Mouse (Mus musculus) layer of hippocampus, postnatal 36 days (tissue): Measurements from ENCODE around the gene Ufc1. TPM values are rescaled to one million over a fixed set of nuclear protein-coding genes. Genes with fewer than 3 reads are reported as not detected.
A peak's percentile ranks its signal among the peaks of the same experiment; 100 is the strongest.

Source experiments
- DNase-seq, 2 experiments: peaks; one replicate each; pipeline ENCODE4 v3.0.0; 2022
- total RNA-seq, 2 experiments: library from RNA; stranded (reverse); gene quantifications; 2 replicates each; pipeline ENCODE4 v1.2.3; 2021

Gene Ufc1
- total RNA-seq, 2 experiments from 2014 or later = 101 to 112 TPM

DNA sequence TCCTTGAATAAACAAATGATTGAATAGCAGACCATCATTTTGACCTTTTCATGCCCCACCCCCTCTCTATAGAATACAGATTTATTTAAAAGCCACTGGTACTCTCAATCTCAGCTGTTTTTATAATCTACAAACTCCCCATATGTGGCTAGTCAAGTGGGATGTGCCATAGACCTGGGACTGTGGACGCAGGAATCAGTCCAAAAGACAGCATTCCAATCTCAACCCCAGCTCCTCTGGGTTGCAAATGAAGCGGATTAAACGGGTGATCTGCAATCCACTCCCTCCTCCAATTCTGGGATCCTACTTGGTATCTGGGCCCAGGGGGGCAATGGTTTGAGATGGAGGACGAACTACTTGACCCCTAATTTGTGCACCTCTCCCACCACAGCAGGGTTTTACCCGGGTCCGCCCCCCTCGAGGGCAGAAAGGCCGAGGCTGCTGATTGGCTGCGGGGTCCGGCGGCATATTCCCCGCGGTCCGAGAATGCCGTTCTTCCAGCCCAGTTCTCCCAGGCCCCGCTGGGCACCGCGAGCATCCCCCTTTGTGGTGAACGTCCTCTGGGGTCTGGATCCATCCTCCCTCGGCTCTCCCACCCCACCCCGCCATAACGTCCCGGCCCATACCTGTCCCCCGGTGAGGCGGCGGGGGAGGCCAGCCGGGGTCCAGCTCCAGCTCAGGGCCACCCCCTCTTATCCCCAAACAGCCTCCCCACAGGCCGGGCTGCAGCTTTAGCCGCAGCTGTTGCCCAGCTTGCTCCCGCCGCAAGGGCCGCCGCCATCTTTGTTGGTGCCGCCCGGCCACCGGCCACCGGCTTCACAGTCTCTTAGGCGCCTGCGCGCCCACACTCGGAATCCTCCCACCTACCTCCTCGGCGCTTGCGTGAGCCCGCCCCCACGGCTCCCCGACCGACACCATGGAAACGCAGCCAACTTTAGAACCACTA, 7.4 kb downstream of the Ufc1 start, which contains the start of gene Usp21:
Gene Usp21, minus strand, starts transcription at position 856 of the 946 bp plus-strand sequence.
- DNase-seq = peak; percentile 94

- no peak for DNase-seq
These were observed 8.3 kb downstream of the Ufc1 start for GRCm38 (mm10) chr1:171286517-171286916.

GRCm38 (mm10) chr1:171285096-171285892, 9.5 kb downstream of the Ufc1 start:
- DNase-seq = no peak

GRCm38 (mm10) chr1:171284491-171284890, 10.3 kb downstream of the Ufc1 start:
- no peak for DNase-seq

GRCm38 (mm10) chr1:171283188-171284160, 11.3 kb downstream of the Ufc1 start:
- no peak for DNase-seq

DNA sequence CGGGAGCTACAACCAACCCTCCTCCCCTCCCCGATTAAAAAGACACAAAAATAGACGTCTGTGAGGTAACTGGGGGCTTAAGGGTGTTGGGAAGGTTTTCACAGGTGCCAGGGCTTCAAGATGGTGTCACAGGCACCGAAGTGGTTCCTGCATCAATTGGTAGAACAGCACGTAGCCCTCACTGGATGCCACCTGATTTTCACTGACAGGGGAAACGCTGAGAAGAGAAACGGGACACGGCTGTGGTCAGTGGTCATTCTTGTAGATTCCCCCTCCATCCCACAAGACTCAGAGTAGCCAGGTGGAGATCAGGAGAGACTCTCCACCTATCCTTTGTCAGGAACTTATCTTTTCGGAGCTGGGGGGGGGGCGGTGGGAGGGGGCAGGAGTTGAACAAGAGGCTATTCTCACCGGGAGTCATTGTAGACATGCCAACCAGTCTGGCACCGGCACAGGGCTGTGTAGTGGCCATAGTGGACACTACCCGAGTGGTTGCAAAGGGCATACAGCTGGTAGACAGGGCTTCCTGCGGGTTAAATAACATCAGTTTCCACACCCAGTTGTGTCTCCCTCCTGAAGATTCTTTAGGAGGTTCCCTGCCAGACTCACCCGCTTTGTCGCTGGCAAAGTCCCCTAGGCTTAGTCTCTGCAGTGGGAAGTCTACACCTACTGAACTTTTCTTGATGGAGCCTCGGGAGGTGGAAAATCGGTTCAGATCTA, 12.6 kb downstream of the Ufc1 start:
- no peak for DNase-seq

- DNase-seq = peak in 1 of 2 experiments; percentile 78
These were observed 13.3 kb downstream of the Ufc1 start for GRCm38 (mm10) chr1:171281528-171281923.

DNA sequence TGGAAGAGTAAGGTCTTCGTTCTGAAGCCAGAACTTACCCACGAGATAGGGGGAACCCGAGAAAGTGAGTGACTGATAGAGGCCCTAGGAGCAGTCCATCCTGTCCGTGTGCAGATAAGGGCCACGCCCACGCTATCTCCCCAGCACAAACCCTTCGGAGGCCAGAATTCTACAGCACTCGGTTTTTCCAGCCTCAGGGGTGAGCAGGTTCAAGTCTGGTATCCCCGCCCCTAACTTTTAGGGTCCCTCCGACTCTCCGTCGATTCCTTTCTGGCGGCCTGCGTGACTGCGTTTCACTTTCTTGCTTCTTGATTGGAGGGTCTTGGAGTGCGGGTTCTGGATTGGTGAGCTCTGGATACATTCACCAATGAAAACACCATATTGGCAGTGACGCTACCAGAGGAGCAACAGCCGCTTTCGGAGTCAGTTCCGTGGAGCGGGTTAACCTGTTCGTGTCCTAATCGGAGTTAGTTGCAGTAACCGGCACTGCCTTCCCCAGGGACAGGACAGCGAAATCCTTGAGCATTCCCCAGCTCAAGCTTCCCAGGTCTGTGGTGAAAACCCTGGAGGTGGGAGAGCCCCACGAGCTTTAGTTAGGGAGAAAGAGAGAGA, 13.8 kb downstream of the Ufc1 start, which contains the start of gene Ppox:
Gene Ppox, minus strand, starts transcription at position 271 of the 612 bp plus-strand sequence.
- peak; percentile 91 to 92 for DNase-seq

GRCm38 (mm10) chr1:171280250-171280915, 14.4 kb downstream of the Ufc1 start:
- DNase-seq = no peak

DNA sequence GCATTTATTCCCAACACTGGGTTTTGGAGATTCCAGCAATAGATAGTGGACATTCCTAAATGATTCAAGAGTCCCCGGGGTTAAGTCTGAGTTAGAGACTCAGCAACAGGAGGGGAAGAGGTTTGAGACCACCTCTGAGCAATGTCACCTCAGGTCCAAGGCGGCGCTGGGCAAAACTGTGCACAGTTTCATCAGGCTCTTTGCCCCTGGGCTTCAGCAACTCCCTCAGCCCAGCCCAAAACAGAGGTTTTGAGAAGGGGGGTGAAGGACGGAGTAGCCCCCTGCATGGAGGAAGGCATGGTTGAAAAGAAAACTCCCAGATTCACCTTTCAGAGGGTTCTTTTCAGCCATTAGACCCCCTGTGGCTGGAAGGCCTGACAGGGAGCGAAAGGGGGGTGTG, 15.1 kb downstream of the Ufc1 start:
- DNase-seq = no peak

- DNase-seq = no peak
These were observed 15.7 kb downstream of the Ufc1 start for GRCm38 (mm10) chr1:171279012-171279705.

DNA sequence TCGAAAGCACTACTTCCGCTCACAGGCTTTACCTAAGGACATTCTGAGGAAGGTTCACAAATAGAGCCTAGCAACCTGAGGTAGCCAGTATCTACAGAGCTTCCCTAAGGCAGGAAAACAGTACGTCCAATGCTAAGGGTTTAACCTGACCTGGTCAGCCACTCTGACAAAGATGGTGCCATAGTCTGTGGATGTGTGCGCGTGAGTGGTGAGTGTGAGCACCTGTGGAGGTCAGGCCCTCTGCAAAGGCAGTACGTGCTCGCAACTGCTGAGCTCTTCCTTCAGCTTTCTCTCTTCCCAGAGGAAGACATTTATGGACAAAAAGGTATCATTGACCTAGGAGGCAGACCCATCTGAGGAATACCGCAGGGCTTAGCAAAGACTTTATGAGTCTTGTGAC, 16.4 kb downstream of the Ufc1 start:
- DNase-seq = no peak

DNA sequence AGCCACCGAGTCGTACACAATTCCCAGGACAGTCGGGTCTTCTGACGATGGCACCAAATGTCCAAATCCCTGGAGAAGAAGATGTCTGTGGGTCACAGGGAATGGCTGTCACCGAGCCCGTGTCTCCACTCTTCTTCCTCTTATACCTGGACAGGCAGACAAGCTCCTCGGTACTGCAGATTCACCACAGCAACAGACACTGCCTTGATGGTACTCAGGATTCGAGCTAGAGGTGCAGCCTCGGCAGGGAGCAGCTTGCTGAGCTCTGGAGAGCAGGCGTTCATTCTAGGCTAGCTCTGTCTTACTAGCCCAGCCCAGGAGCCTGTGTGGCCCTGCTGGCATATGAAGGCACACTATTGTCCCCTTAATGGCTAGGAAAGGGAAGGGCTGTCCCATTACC, 17.1 kb downstream of the Ufc1 start:
- no peak for DNase-seq

DNA sequence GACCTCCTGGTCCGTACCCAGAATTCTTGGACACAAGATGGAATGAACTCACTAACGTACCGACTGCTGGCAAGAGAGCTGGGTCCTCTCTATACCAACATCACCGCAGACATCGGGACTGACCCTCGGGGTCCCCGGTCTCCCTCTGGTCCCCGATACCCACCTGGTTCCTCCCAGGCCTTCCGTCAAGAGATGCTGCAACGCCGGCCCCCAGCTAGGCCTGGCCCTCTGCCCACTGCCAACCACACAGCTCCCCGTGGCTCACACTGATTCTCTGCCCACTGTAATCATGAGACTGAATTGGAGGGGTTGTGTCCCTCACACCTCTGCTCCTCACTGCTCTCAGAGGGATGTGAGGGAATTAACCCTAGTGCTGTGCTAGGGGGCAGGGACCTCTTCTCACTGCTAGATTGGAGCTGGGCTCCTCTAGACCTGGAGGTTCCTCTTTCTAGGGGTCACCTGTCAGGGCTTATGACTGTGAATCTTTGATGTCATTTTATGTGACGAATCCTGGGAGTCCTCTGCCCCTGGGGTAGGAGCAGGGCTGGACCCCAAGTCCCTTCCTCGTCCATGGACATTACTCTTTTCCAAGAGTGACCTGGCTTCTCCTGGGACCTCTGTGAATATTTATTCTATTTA, 18.6 kb downstream of the Ufc1 start:
- DNase-seq = no peak

DNA sequence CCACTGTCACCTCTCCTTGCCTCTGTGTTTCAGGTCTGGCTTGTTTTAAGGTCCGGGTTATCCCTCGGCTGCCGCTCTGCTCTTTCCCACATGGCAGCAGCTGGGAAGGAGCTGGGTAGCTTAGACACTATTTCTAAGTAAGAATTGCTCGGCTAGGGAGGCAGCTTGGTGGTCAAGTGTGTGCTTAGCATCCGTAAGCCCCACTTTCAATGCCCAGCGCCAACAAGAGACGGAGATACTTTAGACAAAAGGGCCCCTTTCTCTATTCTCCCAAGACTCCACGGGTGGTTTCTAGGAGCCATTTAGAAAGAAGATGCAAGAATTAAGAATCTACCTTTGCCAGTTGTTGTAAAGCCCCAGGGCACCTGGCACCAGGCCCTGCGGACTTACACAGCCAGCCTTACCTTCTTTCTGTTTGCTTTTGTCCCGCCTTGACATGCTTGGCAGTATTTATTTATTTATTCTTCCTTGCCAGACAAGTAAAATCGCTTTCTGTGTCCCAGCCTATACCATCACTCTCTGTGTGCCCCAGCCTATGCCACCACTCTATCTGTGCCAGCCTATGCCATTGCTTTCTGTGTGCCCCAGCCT, 19.6 kb downstream of the Ufc1 start:
- DNase-seq = no peak

DNA sequence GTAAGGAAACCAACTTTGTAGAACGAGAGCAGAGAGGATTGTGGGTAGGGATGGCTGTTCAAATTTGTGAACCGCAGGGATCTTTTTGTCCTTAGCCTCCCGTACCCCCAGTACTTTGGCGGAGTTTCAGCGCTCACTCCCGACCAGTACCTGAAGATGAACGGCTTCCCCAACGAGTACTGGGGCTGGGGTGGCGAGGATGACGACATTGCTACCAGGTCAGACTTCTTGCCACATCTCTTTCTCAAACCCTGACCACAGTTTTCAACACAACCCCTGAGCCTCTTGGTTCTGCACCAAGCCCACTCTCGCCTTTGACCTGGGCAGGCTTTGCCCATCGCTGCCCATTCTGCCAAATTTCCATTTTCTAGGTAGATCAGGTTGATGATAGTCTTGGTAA, 20.7 kb downstream of the Ufc1 start:
- DNase-seq = no peak

GRCm38 (mm10) chr1:171272086-171272485, 22.7 kb downstream of the Ufc1 start:
- DNase-seq = no peak

DNA sequence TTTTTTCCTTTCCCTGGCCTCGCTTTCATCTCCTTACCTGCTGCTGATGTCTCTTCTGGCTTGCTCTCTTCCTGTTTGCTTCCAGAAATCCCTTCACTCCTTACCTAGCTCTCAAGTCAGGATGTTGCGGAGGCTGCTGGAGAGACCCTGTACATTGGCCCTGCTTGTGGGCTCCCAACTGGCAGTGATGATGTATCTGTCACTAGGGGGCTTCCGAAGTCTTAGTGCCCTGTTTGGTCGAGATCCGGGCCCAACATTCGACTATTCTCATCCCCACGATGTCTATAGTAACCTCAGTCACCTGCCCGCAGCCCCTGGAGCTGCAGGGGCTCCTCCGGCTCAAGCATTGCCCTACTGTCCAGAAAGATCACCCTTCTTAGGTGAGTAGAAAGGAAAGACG, 23.2 kb downstream of the Ufc1 start:
- no peak for DNase-seq

GRCm38 (mm10) chr1:171271196-171271595, 23.6 kb downstream of the Ufc1 start:
- no peak for DNase-seq
